Mouse (Mus musculus) neural tube, embryonic 11.5 days (tissue): ENCODE results near the gene Rhbdl1. TPM values are rescaled to one million over a fixed set of nuclear protein-coding genes. Genes with fewer than 3 reads are reported as not detected.

Source experiments
- ATAC-seq: fragments of 200-750 bp; cut with Nextera tagmentation; 2 replicates; pipeline ENCODE4 v1.8.0; 2017; ENCODE audit warnings: moderate number of reproducible peaks, mild to moderate bottlenecking, moderate TSS enrichment, moderate library complexity; ENCODE audit not compliant: insufficient read depth, low FRiP score, low TSS enrichment
- DNase-seq: peaks from one replicate; pipeline ENCODE4 v3.0.0-alpha.2; 2015; ENCODE audit warnings: low spot score
- H3K27ac ChIP-seq: fragments of 300-500 bp; sonication (generic); 2 replicates; pipeline ENCODE4 v1.5.1; 2014; ENCODE audit warnings: low read depth, mild to moderate bottlenecking, low read length
- H3K27me3 ChIP-seq: fragments of 300-500 bp; sonication (generic); 2 replicates; pipeline ENCODE4 v1.6.1; 2014; ENCODE audit warnings: mild to moderate bottlenecking, low read length, mixed read lengths; ENCODE audit not compliant: control insufficient read depth, insufficient read depth
- H3K36me3 ChIP-seq: fragments of 300-500 bp; sonication (generic); 2 replicates; pipeline ENCODE4 v1.6.1; 2014; ENCODE audit warnings: mild to moderate bottlenecking, low read length, moderate library complexity, mixed read lengths; ENCODE audit not compliant: control insufficient read depth, insufficient read depth
- H3K4me1 ChIP-seq: fragments of 300-500 bp; sonication (generic); 2 replicates; pipeline ENCODE4 v1.6.1; 2014; ENCODE audit warnings: low read length, mixed read lengths; ENCODE audit not compliant: control insufficient read depth, insufficient read depth
- H3K4me2 ChIP-seq: fragments of 300-500 bp; sonication (generic); 2 replicates; pipeline ENCODE4 v1.6.1; 2014; ENCODE audit warnings: low read depth, mild to moderate bottlenecking, moderate library complexity
- H3K4me3 ChIP-seq: fragments of 300-500 bp; sonication (generic); 2 replicates; pipeline ENCODE4 v1.5.1; 2014; ENCODE audit warnings: low read depth, low read length
- H3K9ac ChIP-seq: fragments of 300-500 bp; sonication (generic); 2 replicates; pipeline ENCODE4 v1.6.1; 2014; ENCODE audit warnings: mild to moderate bottlenecking, low read length
- H3K9me3 ChIP-seq: fragments of 300-500 bp; sonication (generic); 2 replicates; pipeline ENCODE4 v1.6.1; 2016; ENCODE audit warnings: low read length; ENCODE audit not compliant: control insufficient read depth
- WGBS: fragments of 180-500 bp; shearing (Covaris S2); extraction: QIAGEN DNeasy Blood & Tissue Kit; methylation state at CpG from one replicate; pipeline ENCODE4 v1.1.7; 2014; 5-methylcytosine and 5-hydroxymethylcytosine counted together
- microRNA-seq: library from miRNA; unstranded; fragments of <30 nt; microRNA quantifications from one replicate; pipeline ENCODE4, GENCODE M21; 2016
- polyA plus RNA-seq: library from polyadenylated mRNA; unstranded; fragments of >200 nt; fragmentation: Nextera tagmentation; extraction: Ambion mirVana; gene quantifications from 2 replicates; pipeline ENCODE4 v1.2.1, GENCODE M21; 2014

The Rhbdl1 gene
- polyA plus RNA-seq, 1 experiment from 2014 or later = 4.4 TPM

GRCm38 (mm10) chr17:25791843-25792527 is 45.1 kb downstream of the Rhbdl1 start:
- ATAC-seq (peak; percentile 29; the same call in 1 of the 2 replicates), DNase-seq (peak; percentile 88)
- Histone ChIP-seq H3K4me2 (peak overlapping the region; percentile 96), H3K4me1 (peaks cover 40% of the 10 kb centered on the region), H3K27ac (peak overlapping the region; percentile 88), H3K9ac (peak overlapping the region; percentile 75), H3K27me3 (no peaks in the 10 kb centered on the region), H3K4me3 (peak overlapping the region; percentile 56), H3K9me3 (no peaks in the 10 kb centered on the region), H3K36me3 (0 out of 2 replicates have a peak, but pooled peaks cover 2% of the 10 kb centered on the region)
- WGBS = under 1% methylated on average over 45 of the region's 45 CpGs

DNA sequence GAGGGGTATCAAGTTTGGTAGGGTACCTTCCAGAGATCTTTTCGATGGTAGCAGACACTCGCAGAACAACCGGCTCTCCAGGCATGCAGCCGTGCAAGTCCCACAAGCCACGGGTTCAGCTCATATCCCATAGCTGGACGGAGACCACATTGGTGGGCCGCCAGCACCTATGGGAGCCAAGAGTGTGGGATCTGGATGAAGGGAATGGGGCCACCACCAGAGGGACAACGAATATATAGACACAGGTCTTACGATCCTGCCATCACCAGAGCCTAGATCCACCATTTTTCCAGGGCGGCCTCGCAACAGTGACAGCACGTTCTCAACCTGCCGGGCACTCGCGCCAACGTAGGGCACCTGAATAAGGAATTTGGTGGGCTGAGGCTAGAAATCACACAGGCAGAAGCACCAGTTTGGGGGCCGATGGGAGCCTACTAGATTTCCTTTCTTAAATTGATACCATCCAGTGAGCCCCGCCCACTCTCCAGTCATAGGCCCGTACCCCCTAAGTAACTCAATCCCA is 45.7 kb downstream of the Rhbdl1 start:
- H3K27ac ChIP-seq = peak overlapping the region; percentile 88
- 0 out of 2 replicates have a peak, but pooled peaks cover 2% of the 10 kb centered on the region for H3K36me3 ChIP-seq
- H3K9ac ChIP-seq = peak overlapping the region; percentile 75
- H3K4me1 ChIP-seq = peaks cover 40% of the 10 kb centered on the region
- 31% methylated on average over 19 of the region's 19 CpGs for WGBS
- no peaks in the 10 kb centered on the region for H3K27me3 ChIP-seq
- ATAC-seq (no peak), DNase-seq (peak; percentile 56)
- H3K9me3 ChIP-seq = no peaks in the 10 kb centered on the region
- H3K4me2 ChIP-seq = peak overlapping the region; percentile 96
- H3K4me3 ChIP-seq = peak overlapping the region; percentile 56

DNA sequence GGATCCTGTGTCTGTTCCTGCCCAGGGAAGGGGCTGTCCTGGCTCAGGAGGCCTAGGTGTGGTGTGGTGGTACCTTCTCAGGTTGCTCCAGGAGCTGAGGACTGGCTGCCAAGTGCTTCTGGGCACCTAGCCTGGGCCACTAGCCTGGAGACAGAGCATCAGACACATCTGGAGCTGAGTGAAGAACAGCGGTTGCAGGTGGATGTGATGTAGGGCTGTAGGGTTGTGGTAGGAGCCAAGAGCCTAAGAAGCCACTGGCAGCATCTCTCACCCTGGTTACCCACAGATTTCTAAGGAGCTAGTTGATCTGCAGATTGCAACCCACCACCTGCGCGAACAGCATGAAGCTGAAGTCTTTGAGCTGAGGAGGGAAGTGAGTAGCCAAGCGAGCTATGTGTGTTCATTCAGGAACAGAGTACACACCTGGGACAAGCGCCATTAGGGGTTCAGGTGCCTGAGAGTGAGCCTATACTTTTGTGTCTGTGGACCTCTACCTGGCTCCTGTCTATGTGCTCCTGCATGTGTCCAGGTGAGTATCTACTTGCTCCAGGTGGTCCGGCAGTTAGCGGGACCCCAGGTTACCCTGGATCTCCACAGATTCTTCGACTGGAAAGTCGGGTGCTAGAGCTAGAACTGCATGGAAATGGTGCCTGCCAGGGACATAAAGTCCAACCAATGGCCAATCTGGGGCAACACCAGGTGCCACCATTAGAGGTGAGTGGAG is 50.2 kb downstream of the Rhbdl1 start:
- Histone ChIP-seq H3K4me3 (no peak overlapping the region), H3K9me3 (no peaks in the 10 kb centered on the region), H3K9ac (no peak overlapping the region), H3K27me3 (no peaks in the 10 kb centered on the region), H3K4me2 (no peak overlapping the region), H3K36me3 (peaks cover 3% of the 10 kb centered on the region; the same call in 1 of the 2 replicates), H3K4me1 (peaks cover 14% of the 10 kb centered on the region), H3K27ac (no peak overlapping the region)
- DNase-seq = no peak
- no peak for ATAC-seq
- WGBS = 93% methylated on average over 9 of the region's 9 CpGs

DNA sequence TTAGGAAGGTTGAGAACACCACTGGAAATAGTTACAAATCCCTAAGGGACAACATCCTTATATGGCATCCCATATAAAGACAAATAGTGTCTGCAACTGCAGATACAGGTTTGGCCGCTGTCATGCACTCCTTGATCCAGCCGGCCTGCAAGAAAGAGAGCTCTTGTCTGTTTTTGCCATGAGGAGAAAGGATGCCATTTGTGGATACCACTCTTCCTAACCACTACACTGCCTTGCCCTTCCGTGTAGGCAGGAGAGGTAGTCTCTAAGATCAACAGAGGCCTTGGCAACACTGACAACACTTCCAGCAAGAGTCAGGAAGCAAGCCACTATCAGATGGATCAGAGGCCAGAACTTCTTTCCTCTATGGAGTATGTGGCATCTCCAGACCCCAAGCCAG is 50.8 kb downstream of the Rhbdl1 start, which contains the start of gene Ccdc78:
Ccdc78 (plus strand) TSS at position 301 of the 400 bp plus-strand sequence.
- Histone ChIP-seq H3K27ac (peak within 1 kb of the TSS; percentile 83), H3K9me3 (no peaks in the 10 kb centered on the region), H3K9ac (peak within 1 kb of the TSS; percentile 85), H3K4me1 (peaks cover 12% of the 10 kb centered on the region), H3K36me3 (peaks cover 3% of the 10 kb centered on the region; the same call in 1 of the 2 replicates), H3K27me3 (no peaks in the 10 kb centered on the region), H3K4me3 (peak within 1 kb of the TSS; percentile 71), H3K4me2 (peak within 1 kb of the TSS; percentile 86)
- WGBS = 87% methylated on average over 3 of the region's 3 CpGs
- no peak for DNase-seq
- no peak for ATAC-seq

DNA sequence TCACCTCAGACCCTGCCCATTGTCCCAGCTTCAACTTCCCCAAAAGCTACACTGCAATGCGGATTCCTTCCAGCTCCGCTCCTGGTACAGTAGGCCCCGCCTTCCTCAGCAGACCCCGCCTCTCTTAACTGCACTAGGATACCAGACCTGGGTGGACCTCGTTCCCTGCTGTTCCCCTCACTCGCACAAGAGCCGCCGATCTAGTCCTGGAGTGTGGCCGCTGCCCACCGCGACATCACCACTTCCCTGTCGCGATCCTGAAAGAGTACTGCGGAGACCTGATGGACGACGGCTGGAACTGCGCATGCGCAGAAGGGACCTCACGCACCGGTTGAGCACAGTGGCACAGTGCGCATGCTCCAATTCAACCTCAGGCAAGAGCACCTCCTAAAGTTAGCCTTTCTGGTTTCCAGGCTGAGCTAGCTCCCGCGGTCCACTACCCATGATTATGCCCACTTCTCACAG is 51.8 kb downstream of the Rhbdl1 start, which contains the start of gene Haghl:
Haghl (minus strand) TSS at position 393 of the 465 bp plus-strand sequence.
- WGBS = under 1% methylated on average over 23 of the region's 23 CpGs
- peak within 1 kb of the TSS; percentile 83 for H3K27ac ChIP-seq
- peak within 1 kb of the TSS; percentile 71 for H3K4me3 ChIP-seq
- ATAC-seq (peak; percentile 77), DNase-seq (peak; percentile 97)
- H3K4me2 ChIP-seq = peak within 1 kb of the TSS; percentile 86
- H3K4me1 ChIP-seq = peaks cover 10% of the 10 kb centered on the region
- peaks cover 3% of the 10 kb centered on the region; the same call in 1 of the 2 replicates for H3K36me3 ChIP-seq
- no peaks in the 10 kb centered on the region for H3K9me3 ChIP-seq
- no peaks in the 10 kb centered on the region for H3K27me3 ChIP-seq
- H3K9ac ChIP-seq = peak within 1 kb of the TSS; percentile 85

Small RNAs within 50 kb of the gene (microRNA-seq; reads per million reads assigned to microRNA genes)
- gene Mir3082 = not detected

Other genes starting within 250 kb of the Rhbdl1 start
- 2.8 and 3.3 TPM in 2 replicates for gene Gng13, start 120.1 kb downstream of the Rhbdl1 start, polyA plus RNA-seq
- 20.3 and 22.5 TPM in 2 replicates for gene Chtf18, start 109.9 kb downstream of the Rhbdl1 start, polyA plus RNA-seq
- 21.5 and 22.9 TPM in 2 replicates for gene Rpusd1, start 109.6 kb downstream of the Rhbdl1 start, polyA plus RNA-seq
- gene Mslnl, start 101.3 kb downstream of the Rhbdl1 start, polyA plus RNA-seq = 0.13 TPM in 1 of 2 replicates, not detected in the other
- gene Msln, start 82.9 kb downstream of the Rhbdl1 start, polyA plus RNA-seq = 0.42 TPM in 1 of 2 replicates, not detected in the other
- gene Narfl, start 63.5 kb downstream of the Rhbdl1 start, polyA plus RNA-seq = 22.9 and 27.8 TPM in 2 replicates
- 74.6 and 77.3 TPM in 2 replicates for gene Haghl, start 51.6 kb downstream of the Rhbdl1 start, polyA plus RNA-seq
- 0.15 and 0.34 TPM in 2 replicates for gene Ccdc78, start 50.7 kb downstream of the Rhbdl1 start, polyA plus RNA-seq
- gene Fam173a, start 44.4 kb downstream of the Rhbdl1 start, polyA plus RNA-seq = 65.7 and 66.6 TPM in 2 replicates
- 0.78 TPM in 1 of 2 replicates, not detected in the other for gene AC134908.4, start 41.6 kb downstream of the Rhbdl1 start, polyA plus RNA-seq
- gene Metrn, start 40.2 kb downstream of the Rhbdl1 start, polyA plus RNA-seq = 29.4 and 38.8 TPM in 2 replicates
- gene Fbxl16, start 28.2 kb downstream of the Rhbdl1 start, polyA plus RNA-seq = 13.2 and 14.7 TPM in 2 replicates
- gene Wdr24, start 13.7 kb downstream of the Rhbdl1 start, polyA plus RNA-seq = 29.2 and 31.8 TPM in 2 replicates
- 52.1 and 55.6 TPM in 2 replicates for gene Jmjd8, start 8.4 kb downstream of the Rhbdl1 start, polyA plus RNA-seq
- gene Stub1, start 3.9 kb downstream of the Rhbdl1 start, polyA plus RNA-seq = 327 and 334 TPM in 2 replicates
- 1.2 and 2.9 TPM in 2 replicates for gene Gm20683, start 4.5 kb upstream of the Rhbdl1 start, polyA plus RNA-seq
- gene Rhot2, start 7.6 kb upstream of the Rhbdl1 start, polyA plus RNA-seq = 8.6 and 10.5 TPM in 2 replicates
- gene Wdr90, start 24.2 kb upstream of the Rhbdl1 start, polyA plus RNA-seq = 17.8 and 20.3 TPM in 2 replicates
- gene Mcrip2, start 31.5 kb upstream of the Rhbdl1 start, polyA plus RNA-seq = 8.2 and 8.7 TPM in 2 replicates
- 57.8 and 58.8 TPM in 2 replicates for gene Mettl26, start 37.8 kb upstream of the Rhbdl1 start, polyA plus RNA-seq
- gene Wfikkn1, start 43.6 kb upstream of the Rhbdl1 start, polyA plus RNA-seq = 1.2 and 1.7 TPM in 2 replicates
- gene Rab40c, start 82.4 kb upstream of the Rhbdl1 start, polyA plus RNA-seq = 23.6 and 25.9 TPM in 2 replicates
- 51.6 and 60.9 TPM in 2 replicates for gene Pigq, start 107.6 kb upstream of the Rhbdl1 start, polyA plus RNA-seq
- 0.11 and 0.38 TPM in 2 replicates for gene Nhlrc4, start 107.7 kb upstream of the Rhbdl1 start, polyA plus RNA-seq
- gene A930017K11Rik, start 115.3 kb upstream of the Rhbdl1 start, polyA plus RNA-seq = not detected in 2 replicates
- gene Capn15, start 148.5 kb upstream of the Rhbdl1 start, polyA plus RNA-seq = 21.0 and 23.3 TPM in 2 replicates
- gene Rab11fip3, start 232.3 kb upstream of the Rhbdl1 start, polyA plus RNA-seq = 24.4 and 24.8 TPM in 2 replicates